Mouse (Mus musculus) embryonic facial prominence, embryonic 14.5 days (tissue): ENCODE results near the gene Med12l. TPM values are rescaled to one million over a fixed set of nuclear protein-coding genes. Genes with fewer than 3 reads are reported as not detected.
A peak's percentile ranks its signal among the peaks of the same experiment; 100 is the strongest.
"Not testable (repeated sequence)": the region's sequence is repeated elsewhere in the genome, so short reads cannot be mapped to it uniquely, and the experiment has no call there.

Experiments used
- ATAC-seq: fragments of 200-750 bp; cut with Nextera tagmentation; 2 replicates; pipeline ENCODE4 v1.8.0; 2017; ENCODE audit warnings: low read depth, moderate number of reproducible peaks, moderate TSS enrichment
- DNase-seq: peaks from one replicate; pipeline ENCODE4 v3.0.0-alpha.2; 2015; ENCODE audit warnings: low spot score
- H3K27ac ChIP-seq: fragments of 300-500 bp; sonication (generic); replicated peaks from 2 replicates; pipeline ENCODE4 v1.5.1; 2014; ENCODE audit warnings: low read depth, mild to moderate bottlenecking, low read length, moderate library complexity
- H3K27me3 ChIP-seq: fragments of 300-500 bp; sonication (generic); replicated peaks from 2 replicates; pipeline ENCODE4 v1.6.1; 2014; ENCODE audit warnings: low read length; ENCODE audit not compliant: control insufficient read depth, insufficient read depth
- H3K36me3 ChIP-seq: fragments of 300-500 bp; sonication (generic); 2 replicates; pipeline ENCODE4 v1.6.1; 2014; ENCODE audit warnings: low read length, mixed read lengths; ENCODE audit not compliant: control insufficient read depth, insufficient read depth
- H3K4me1 ChIP-seq: fragments of 300-500 bp; sonication (generic); 2 replicates; pipeline ENCODE4 v1.6.1; 2014; ENCODE audit warnings: antibody characterized with exemption, low read length; ENCODE audit not compliant: control insufficient read depth, insufficient read depth
- H3K4me2 ChIP-seq: fragments of 300-500 bp; sonication (generic); 2 replicates; pipeline ENCODE4 v1.6.1; 2014; ENCODE audit warnings: low read depth, mild to moderate bottlenecking, low read length, moderate library complexity, mixed read lengths
- H3K4me3 ChIP-seq: fragments of 300-500 bp; sonication (generic); 2 replicates; pipeline ENCODE4 v1.5.1; 2014; ENCODE audit warnings: low read depth, mild to moderate bottlenecking, low read length
- H3K9ac ChIP-seq: fragments of 300-500 bp; sonication (generic); 2 replicates; pipeline ENCODE4 v1.6.1; 2014; ENCODE audit warnings: low read depth, mild to moderate bottlenecking, low read length, moderate library complexity, mixed read lengths
- H3K9me3 ChIP-seq: fragments of 300-500 bp; sonication (generic); 2 replicates; pipeline ENCODE4 v1.6.1; 2016; ENCODE audit warnings: low read length; ENCODE audit not compliant: control insufficient read depth
- WGBS: fragments of 180-500 bp; shearing (Covaris S2); extraction: QIAGEN DNeasy Blood & Tissue Kit; methylation state at CpG from one replicate; pipeline ENCODE4 v1.1.7; 2014; 5-methylcytosine and 5-hydroxymethylcytosine counted together
- polyA plus RNA-seq: library from polyadenylated mRNA; unstranded; fragments of >200 nt; fragmentation: Nextera tagmentation; extraction: Ambion mirVana; gene quantifications from 2 replicates; pipeline ENCODE4 v1.2.1, GENCODE M21; 2014

Gene Med12l
- polyA plus RNA-seq, 1 experiment from 2014 or later: 3.3 TPM

DNA sequence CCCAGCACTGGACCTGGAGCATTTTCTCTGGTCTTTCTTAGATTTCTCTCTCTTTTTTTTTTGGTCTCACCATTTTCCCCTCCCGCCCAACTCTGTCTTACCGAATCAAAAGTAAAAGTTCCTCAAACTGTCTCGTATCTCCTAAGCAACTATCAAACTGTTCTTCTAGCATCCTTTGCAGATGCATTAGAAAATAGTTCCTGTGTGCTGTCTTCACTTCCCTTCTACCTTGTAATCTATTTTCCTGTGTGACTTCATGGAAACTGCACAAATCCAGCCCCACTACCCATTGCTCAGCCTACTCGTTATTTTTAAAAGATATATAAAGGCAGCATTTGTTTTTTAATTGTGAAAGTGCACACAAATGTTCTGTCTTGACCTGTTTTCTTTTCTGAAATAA is 126.3 kb downstream of the Med12l start:
- DNase-seq (no peak), ATAC-seq (no peak)
- Histone ChIP-seq H3K9ac (no peak overlapping the region), H3K4me1 (peaks cover 8% of the 10 kb centered on the region; the same call in 1 of the 2 replicates), H3K27ac (no peak overlapping the region), H3K4me2 (no peak overlapping the region), H3K4me3 (no peak overlapping the region), H3K9me3 (no peaks in the 10 kb centered on the region), H3K36me3 (no peaks in the 10 kb centered on the region), H3K27me3 (no peaks in the 10 kb centered on the region)
- WGBS: 86% methylated on average over 4 of the region's 4 CpGs

DNA sequence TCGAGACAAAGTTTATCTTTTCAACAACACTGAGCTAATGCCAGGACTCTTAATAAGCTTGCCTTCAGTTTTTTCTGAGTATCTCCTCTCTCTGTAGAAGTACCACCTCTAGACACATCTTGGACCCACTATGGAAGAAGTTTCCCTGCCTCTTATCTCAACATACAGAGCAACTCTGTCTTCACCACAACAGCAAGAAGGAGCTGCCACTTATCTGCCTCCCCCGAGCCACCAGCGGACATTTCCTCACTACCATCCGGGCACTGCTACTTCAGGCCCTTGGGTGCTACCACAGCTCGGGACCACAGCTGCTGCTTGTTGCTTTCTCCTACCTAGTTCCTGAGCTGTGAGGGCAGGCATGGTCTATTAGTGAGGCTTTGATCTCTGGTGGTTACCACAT is 127.6 kb downstream of the Med12l start:
- Histone ChIP-seq H3K4me3 (no peak overlapping the region), H3K27me3 (no peaks in the 10 kb centered on the region), H3K9ac (no peak overlapping the region), H3K27ac (no peak overlapping the region), H3K9me3 (no peaks in the 10 kb centered on the region), H3K4me2 (no peak overlapping the region), H3K4me1 (peaks cover 8% of the 10 kb centered on the region; the same call in 1 of the 2 replicates), H3K36me3 (no peaks in the 10 kb centered on the region)
- ATAC-seq (no peak), DNase-seq (no peak)
- 78% methylated on average over 5 of the region's 5 CpGs for WGBS

DNA sequence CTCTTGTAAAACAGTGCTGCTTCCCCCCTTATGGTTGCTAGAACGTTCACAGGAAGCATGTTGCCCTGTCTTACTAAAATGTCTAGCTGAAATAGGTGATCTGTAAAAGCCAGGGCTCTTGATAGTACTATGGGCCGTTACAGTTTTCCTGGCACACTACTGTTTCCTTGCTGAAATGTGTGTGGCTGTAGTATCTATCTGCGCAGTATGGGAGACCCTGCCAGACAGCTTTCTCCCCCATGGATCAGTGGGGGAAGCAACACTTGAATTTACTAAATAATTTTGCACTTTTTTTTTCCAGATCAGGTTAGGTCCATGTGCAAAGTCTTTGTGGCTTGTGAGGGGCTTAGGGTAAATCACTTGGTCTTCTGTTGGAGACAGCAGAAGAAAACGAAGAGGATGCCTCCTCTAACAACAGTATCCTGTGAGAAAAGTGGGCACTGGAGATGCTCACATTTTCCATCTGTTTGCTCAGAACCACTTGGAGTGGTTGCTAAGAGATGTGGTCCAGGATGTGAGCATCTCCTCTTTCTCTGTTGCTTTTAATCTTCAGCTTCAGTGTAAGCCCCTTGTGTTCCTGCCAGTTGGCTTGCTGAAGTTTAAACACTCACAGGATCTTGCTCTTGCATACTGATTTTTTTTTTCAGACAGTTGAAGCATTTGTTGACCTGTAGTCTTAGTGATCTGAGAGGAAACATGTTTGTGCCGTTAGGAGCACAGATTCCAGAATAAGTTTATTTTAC is 130.5 kb downstream of the Med12l start:
- DNase-seq (peak; percentile 16), ATAC-seq (no peak)
- WGBS: 73% methylated on average over 5 of the region's 5 CpGs
- Histone ChIP-seq H3K4me2 (no peak overlapping the region), H3K27me3 (no peaks in the 10 kb centered on the region), H3K27ac (no peak overlapping the region), H3K4me3 (no peak overlapping the region), H3K4me1 (peaks cover 5% of the 10 kb centered on the region; the same call in 1 of the 2 replicates), H3K9me3 (no peaks in the 10 kb centered on the region), H3K9ac (no peak overlapping the region), H3K36me3 (no peaks in the 10 kb centered on the region)

DNA sequence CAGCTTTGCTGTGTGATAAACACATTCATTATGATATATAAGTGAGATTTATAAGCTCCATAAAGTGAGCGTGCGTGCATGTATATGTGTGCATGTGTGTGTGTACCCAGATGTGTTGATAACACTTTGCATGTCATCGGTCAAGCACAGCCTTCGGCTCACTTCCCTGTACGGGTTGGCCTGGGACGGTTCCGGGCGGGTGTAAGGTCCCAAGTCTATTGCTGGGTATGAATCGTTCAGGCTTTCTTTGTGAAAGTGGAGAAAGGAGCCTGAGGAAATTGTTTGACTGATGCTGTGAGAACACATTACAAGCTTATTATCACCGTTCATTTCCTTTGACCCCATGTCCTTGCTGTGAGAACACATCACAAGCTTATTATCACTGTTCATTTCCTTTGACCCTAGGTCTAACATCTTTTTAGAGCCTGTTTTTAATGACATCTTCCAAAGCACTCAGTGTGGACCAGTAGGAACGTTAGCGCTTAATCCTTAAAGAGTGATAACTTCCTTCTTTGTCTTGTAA is 133.4 kb downstream of the Med12l start:
- no peak overlapping the region for H3K9ac ChIP-seq
- H3K36me3 ChIP-seq: no peaks in the 10 kb centered on the region
- no peak for ATAC-seq
- no peak overlapping the region for H3K4me3 ChIP-seq
- WGBS: 79% methylated on average over 12 of the region's 12 CpGs
- no peaks in the 10 kb centered on the region for H3K9me3 ChIP-seq
- no peak for DNase-seq
- no peaks in the 10 kb centered on the region for H3K4me1 ChIP-seq
- H3K27ac ChIP-seq: no peak overlapping the region
- no peak overlapping the region for H3K4me2 ChIP-seq
- no peaks in the 10 kb centered on the region for H3K27me3 ChIP-seq

DNA sequence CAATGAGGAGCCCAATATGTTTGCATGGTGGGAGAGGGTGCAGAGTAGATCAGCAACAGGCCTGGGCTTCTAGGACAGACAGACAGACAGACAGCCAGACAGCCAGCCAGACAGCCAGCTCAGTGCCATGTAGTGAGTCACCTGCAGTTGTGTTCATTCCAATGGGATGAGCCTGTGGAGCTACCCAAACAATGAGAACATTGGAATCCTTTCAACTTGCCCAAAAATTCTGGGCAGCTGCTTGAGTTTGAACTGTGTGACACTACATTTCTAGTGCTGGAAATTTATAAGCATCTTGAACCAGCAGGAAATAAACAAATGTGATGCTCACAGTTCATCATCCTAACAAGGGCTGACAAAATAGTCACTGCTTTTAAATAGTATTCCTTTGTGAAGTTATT is 134.0 kb downstream of the Med12l start:
- ATAC-seq: no peak
- Histone ChIP-seq H3K27me3 (no peaks in the 10 kb centered on the region), H3K4me1 (no peaks in the 10 kb centered on the region), H3K4me3 (no peak overlapping the region), H3K4me2 (no peak overlapping the region), H3K9me3 (no peaks in the 10 kb centered on the region), H3K9ac (no peak overlapping the region), H3K36me3 (no peaks in the 10 kb centered on the region), H3K27ac (no peak overlapping the region)
- no peak for DNase-seq

DNA sequence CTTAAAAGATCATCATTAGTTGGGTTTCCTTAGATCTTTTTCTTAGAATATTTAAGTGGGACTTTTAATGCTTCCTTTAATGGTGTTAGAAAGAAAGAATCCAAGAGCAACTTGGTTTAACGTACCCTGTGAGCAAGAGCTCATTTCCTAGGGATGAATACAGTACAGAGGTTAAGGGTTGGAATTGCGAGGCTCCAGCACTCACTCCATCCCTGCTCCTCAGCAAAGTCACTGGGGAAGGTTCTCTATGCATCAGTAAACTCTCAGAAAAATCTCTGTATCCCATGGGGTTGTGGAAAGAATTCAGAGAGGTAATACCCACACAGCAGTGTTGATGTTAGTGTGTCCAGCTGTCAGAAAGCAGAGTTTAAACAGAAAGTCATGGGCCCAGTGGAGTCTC is 134.5 kb downstream of the Med12l start:
- H3K36me3 ChIP-seq: no peaks in the 10 kb centered on the region
- DNase-seq: no peak
- no peaks in the 10 kb centered on the region for H3K27me3 ChIP-seq
- 74% methylated on average over 2 of the region's 2 CpGs for WGBS
- no peak overlapping the region for H3K4me3 ChIP-seq
- H3K9ac ChIP-seq: no peak overlapping the region
- no peak overlapping the region for H3K4me2 ChIP-seq
- no peaks in the 10 kb centered on the region for H3K9me3 ChIP-seq
- no peak for ATAC-seq
- no peaks in the 10 kb centered on the region for H3K4me1 ChIP-seq
- H3K27ac ChIP-seq: no peak overlapping the region

DNA sequence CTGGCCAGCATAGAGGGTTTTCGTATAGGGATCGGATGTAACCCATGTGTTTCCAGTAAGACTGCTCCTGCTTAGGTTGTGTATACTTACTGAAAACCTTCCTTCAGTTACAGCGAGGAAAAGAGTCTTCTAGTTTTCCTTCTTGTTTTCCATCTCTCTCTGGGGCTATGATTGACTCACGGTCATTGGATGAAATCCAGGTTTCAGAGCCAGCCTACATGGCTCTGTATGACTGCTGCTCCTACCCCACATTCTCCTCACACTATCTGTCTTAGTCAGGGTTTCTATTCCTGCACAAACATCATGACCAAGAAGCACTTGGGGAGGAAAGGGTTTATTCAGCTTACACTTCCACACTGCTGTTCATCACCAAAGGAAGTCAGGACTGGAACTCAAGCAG is 135.3 kb downstream of the Med12l start:
- not testable (repeated sequence) for DNase-seq, H3K9me3 ChIP-seq, H3K4me2 ChIP-seq, ATAC-seq, H3K9ac ChIP-seq, H3K27me3 ChIP-seq, H3K36me3 ChIP-seq, H3K4me1 ChIP-seq, H3K27ac ChIP-seq, H3K4me3 ChIP-seq
- 68% methylated on average over 4 of the region's 4 CpGs for WGBS

DNA sequence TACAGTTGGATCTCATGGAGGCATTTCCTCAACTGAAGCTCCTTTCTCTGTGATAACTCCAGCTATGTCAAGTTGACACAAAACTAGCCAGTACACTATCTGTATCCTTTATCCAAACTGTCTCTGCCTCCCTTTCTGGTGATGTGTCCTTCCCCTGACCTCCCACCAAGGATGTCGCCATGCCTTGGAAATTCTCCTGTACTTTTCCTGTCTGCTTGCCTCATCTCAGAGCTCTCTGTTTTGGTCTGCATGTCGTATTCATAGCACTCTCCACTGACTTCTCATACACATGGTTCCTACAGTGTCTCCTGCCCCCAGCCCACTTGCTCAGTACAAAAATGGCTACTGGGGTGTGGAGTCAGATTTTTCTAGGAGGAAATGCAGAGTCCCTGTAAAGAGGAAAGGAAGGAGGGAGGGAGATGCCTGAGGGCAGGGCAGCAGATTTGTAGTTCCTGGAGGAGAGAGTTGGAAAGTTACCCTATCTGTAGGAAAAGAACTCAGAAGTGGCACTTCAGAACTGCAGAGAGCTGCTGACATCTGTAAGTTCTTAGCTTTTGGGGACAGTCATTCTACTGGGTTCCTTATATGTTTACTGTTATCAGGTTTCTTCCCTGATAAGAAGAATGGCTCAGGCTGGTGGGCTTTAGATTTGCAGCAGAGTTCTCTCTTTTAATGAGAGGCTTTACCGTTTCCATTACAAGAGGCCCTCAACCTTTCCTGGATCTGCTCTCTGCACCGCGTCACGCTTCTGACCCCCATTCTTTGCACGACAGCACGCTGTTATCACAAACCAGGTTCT is 136.1 kb downstream of the Med12l start:
- ATAC-seq (no peak), DNase-seq (no peak)
- Histone ChIP-seq H3K4me1 (no peaks in the 10 kb centered on the region), H3K4me2 (no peak overlapping the region), H3K27ac (no peak overlapping the region), H3K4me3 (no peak overlapping the region), H3K36me3 (no peaks in the 10 kb centered on the region), H3K9me3 (no peaks in the 10 kb centered on the region), H3K27me3 (no peaks in the 10 kb centered on the region), H3K9ac (no peak overlapping the region)
- 68% methylated on average over 8 of the region's 8 CpGs for WGBS
